Mouse (Mus musculus): ENCODE data around the gene Romo1.

GRCm38 (mm10) chr2:156134161-156134560, 9.7 kb upstream of the Romo1 start:
- no peak for TF ChIP-seq POLR2A (IDR thresholded peaks at IDR 0.05; ENCODE audit: borderline replicate concordance, extremely low read depth, insufficient read depth, insufficient read length, poor library complexity, severe bottlenecking)
- TF ChIP-seq CTCF (IDR thresholded peaks at IDR 0.05; ENCODE audit: borderline replicate concordance, extremely low read depth, insufficient read depth, insufficient read length): no peak

All from brain, embryonic 14.5 days (tissue).